Mouse (Mus musculus): ENCODE measurements at regions not wholly inside any gene's neighbourhood (a gene's known extent, or its start where the extent isn't known, plus 50 kb on each side); places are given as distances from the start of the nearest gene placed in this dataset.

DNA sequence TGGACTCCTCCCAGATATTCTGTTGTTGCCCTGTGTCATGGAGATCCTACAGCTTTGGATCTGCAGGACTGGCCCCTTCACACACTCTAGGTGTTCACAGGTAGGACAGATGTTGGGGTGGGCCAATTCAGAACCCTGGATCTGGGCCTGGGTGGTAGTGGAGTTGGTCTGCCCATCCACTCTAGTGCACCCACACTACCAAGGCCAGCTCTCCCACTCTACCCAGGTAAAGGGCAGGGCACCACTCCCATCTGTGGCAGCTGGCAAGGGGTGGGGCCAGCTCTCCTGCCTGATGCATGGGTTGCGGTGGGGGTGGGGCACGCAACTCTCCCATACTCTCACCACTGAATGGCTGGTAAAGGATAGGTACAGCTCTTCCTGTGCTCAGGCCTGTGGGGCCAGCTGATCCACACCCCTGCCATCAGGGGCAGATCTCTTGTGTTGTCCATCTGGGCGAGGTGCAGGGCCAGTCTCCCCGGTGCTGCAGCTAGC, 76.5 kb downstream of the Gja1 start:
- Histone ChIP-seq H3K9me3 (ENCODE audit: control insufficient read depth, low read length) (no peaks in the 10 kb centered on the region), H3K4me1 (ENCODE audit: control insufficient read depth, insufficient read depth, low read length) (no peaks in the 10 kb centered on the region), H3K27ac (replicated peaks; ENCODE audit: low read depth, low read length) (no peak overlapping the region), H3K27me3 (ENCODE audit: control insufficient read depth, insufficient read depth, low read length) (no peaks in the 10 kb centered on the region), H3K4me2 (ENCODE audit: low read length) (no peak overlapping the region), H3K4me3 (replicated peaks; ENCODE audit: low read depth, low read length) (no peak overlapping the region), H3K36me3 (ENCODE audit: control insufficient read depth, insufficient read depth, low read length) (no peaks in the 10 kb centered on the region), H3K9ac (replicated peaks; ENCODE audit: low read length) (no peak overlapping the region)
- DNase-seq (no peak), ATAC-seq (ENCODE audit: low FRiP score, low TSS enrichment) (peak; percentile 43; the same call in 1 of the 2 replicates)
- WGBS, result 86% methylated on average over 4 of the region's 4 CpGs

DNA sequence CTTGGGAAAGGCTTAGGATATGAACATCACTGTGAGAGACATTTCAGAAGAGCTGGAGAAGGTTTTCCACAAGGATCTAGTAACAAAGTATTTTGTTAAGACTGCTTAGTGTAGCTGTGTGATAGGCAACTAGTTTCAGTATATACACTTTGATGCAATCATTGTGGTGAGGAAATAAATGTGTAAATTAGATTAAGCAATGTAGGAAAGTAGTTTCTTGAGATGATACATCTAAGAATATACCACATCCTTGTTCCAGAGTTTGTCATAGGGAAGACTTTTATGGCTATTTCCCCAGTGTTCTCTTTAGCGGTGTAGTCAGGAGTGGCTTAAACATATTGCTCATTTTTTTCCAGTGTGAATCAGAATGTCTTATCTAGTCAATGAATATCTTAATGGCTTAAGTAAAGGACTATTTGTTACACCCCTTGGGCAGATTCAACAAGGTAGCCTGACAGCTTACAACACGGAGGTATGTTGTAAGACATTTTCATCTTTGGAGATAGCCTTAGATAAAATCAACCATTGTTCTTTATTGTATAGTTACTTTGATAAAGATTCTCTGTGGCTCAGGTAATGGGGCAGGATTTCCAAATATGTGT, 78.8 kb downstream of the Gja1 start:
- Histone ChIP-seq H3K4me1 (ENCODE audit: control insufficient read depth, insufficient read depth, low read length) (no peaks in the 10 kb centered on the region), H3K9ac (replicated peaks; ENCODE audit: low read length) (no peak overlapping the region), H3K36me3 (ENCODE audit: control insufficient read depth, insufficient read depth, low read length) (no peaks in the 10 kb centered on the region), H3K9me3 (ENCODE audit: control insufficient read depth, low read length) (no peaks in the 10 kb centered on the region), H3K27me3 (ENCODE audit: control insufficient read depth, insufficient read depth, low read length) (no peaks in the 10 kb centered on the region), H3K4me2 (ENCODE audit: low read length) (no peak overlapping the region), H3K27ac (replicated peaks; ENCODE audit: low read depth, low read length) (no peak overlapping the region), H3K4me3 (replicated peaks; ENCODE audit: low read depth, low read length) (no peak overlapping the region)
- ATAC-seq (ENCODE audit: low FRiP score, low TSS enrichment), result no peak
- WGBS, result 90% methylated on average over 2 of the region's 2 CpGs
- DNase-seq, result no peak

DNA sequence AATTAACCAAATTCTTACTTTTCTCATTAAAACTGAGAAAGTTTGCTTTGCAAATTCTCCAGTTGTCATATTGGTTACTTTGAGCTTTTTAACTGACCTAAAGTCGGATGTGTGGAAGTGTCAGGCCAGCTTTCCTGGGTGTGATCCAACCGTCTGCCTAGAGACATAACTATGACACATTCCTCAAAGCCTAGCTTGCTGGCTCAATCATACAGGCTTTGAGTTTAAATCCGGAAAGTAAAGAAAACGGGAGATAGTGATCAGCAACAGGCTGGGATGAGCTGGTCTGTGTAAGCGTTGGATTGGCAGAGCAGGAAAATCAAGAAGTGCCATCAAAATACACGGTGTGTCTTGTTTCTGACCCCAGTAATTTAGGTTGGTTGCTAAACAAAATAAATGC, 91.4 kb downstream of the Gja1 start:
- H3K9ac ChIP-seq (replicated peaks; ENCODE audit: low read length), result no peak overlapping the region
- no peaks in the 10 kb centered on the region for H3K36me3 ChIP-seq (ENCODE audit: control insufficient read depth, insufficient read depth, low read length)
- no peak overlapping the region for H3K4me3 ChIP-seq (replicated peaks; ENCODE audit: low read depth, low read length)
- H3K27me3 ChIP-seq (ENCODE audit: control insufficient read depth, insufficient read depth, low read length), result no peaks in the 10 kb centered on the region
- no peaks in the 10 kb centered on the region for H3K4me1 ChIP-seq (ENCODE audit: control insufficient read depth, insufficient read depth, low read length)
- H3K27ac ChIP-seq (replicated peaks; ENCODE audit: low read depth, low read length), result no peak overlapping the region
- ATAC-seq (ENCODE audit: low FRiP score, low TSS enrichment) (no peak), DNase-seq (no peak)
- 65% methylated on average over 6 of the region's 6 CpGs for WGBS
- H3K9me3 ChIP-seq (ENCODE audit: control insufficient read depth, low read length), result no peaks in the 10 kb centered on the region
- H3K4me2 ChIP-seq (ENCODE audit: low read length), result no peak overlapping the region

DNA sequence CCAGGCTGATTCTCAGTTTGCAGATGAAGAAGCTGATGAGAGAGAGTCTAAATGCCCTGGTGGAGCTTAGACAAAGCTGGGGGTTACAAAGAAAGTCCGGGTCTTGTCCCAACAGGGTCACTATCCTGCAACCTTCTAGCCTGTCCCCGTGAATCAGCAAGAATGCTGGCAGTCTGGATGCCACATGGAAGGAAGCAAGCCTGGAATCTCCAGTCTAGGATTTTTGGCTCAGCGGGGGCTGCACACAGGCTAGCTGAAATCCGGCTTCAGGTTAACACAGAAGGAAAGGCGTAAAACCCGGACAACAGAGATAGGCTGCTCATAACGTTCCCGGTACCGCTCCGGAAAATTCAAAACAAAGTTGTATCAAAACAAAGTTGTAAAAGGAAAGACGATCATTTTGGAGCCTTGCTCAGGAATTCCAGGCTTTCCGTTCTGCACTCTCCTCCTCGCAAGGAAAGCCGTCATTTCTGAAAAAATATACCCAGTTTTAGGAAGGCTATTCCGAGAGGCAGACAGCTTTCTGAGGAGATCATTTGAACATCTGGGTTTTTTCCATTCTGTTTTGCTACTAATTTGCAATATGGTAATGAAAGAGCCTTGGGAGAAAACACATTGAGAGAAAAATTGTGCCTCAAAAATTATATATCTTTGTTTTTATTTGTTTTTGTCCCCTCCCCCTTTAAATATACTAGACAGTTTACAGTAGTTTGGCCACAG, 92.0 kb downstream of the Gja1 start:
- H3K27me3 ChIP-seq (ENCODE audit: control insufficient read depth, insufficient read depth, low read length), result no peaks in the 10 kb centered on the region
- no peaks in the 10 kb centered on the region for H3K36me3 ChIP-seq (ENCODE audit: control insufficient read depth, insufficient read depth, low read length)
- peak overlapping the region; percentile 29; the same call in 1 of the 2 replicates for H3K4me2 ChIP-seq (ENCODE audit: low read length)
- 55% methylated on average over 15 of the region's 15 CpGs for WGBS
- H3K27ac ChIP-seq (replicated peaks; ENCODE audit: low read depth, low read length), result no peak overlapping the region
- no peaks in the 10 kb centered on the region for H3K4me1 ChIP-seq (ENCODE audit: control insufficient read depth, insufficient read depth, low read length)
- DNase-seq, result peak; percentile 14
- no peak overlapping the region for H3K9ac ChIP-seq (replicated peaks; ENCODE audit: low read length)
- no peak for ATAC-seq (ENCODE audit: low FRiP score, low TSS enrichment)
- no peak overlapping the region for H3K4me3 ChIP-seq (replicated peaks; ENCODE audit: low read depth, low read length)
- no peaks in the 10 kb centered on the region for H3K9me3 ChIP-seq (ENCODE audit: control insufficient read depth, low read length)

DNA sequence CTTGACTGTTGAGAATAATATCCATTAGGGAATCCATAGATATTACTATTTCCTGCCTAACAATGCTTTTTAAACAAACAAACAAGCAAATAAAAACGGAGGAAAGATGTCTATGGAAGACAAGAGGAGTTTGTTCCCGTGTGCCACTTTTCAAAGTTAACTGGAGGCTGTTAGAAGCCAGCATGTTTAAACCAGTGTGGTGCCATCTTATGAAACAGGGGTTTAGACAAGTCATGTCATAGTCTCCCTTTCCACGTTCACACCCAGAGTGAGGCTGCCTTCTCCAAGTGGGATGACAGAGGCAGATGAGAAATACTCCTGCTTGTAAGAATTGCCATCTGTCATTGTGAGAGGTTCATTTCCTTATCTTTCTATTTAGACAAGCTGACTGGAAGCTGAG, 92.8 kb downstream of the Gja1 start:
- H3K9ac ChIP-seq (replicated peaks; ENCODE audit: low read length), result no peak overlapping the region
- no peak for ATAC-seq (ENCODE audit: low FRiP score, low TSS enrichment)
- H3K36me3 ChIP-seq (ENCODE audit: control insufficient read depth, insufficient read depth, low read length), result no peaks in the 10 kb centered on the region
- H3K4me3 ChIP-seq (replicated peaks; ENCODE audit: low read depth, low read length), result no peak overlapping the region
- 84% methylated on average over 3 of the region's 3 CpGs for WGBS
- no peak overlapping the region for H3K27ac ChIP-seq (replicated peaks; ENCODE audit: low read depth, low read length)
- H3K4me1 ChIP-seq (ENCODE audit: control insufficient read depth, insufficient read depth, low read length), result no peaks in the 10 kb centered on the region
- H3K4me2 ChIP-seq (ENCODE audit: low read length), result no peak overlapping the region
- no peak for DNase-seq
- H3K9me3 ChIP-seq (ENCODE audit: control insufficient read depth, low read length), result no peaks in the 10 kb centered on the region
- no peaks in the 10 kb centered on the region for H3K27me3 ChIP-seq (ENCODE audit: control insufficient read depth, insufficient read depth, low read length)

DNA sequence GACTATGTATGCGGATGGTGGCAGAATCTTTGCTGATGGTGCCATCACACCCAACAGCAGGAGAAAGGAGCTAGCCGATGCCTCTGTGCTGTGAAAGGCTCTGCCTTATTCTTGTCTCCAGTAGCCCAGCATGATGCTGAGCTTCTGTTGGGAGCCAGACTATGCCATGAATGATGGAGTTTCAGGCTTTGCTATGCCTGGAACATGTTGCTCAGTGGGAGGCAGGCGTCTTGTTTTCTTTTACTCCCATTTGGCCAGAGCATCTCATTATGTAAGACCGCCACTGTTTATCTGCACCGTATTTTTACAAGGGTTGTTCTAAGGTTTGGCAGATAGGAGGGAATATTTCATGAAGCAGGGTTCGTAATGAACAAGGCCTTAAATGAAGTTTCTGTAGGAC, 97.8 kb downstream of the Gja1 start:
- ATAC-seq (ENCODE audit: low FRiP score, low TSS enrichment), result no peak
- Histone ChIP-seq H3K27ac (replicated peaks; ENCODE audit: low read depth, low read length) (no peak overlapping the region), H3K36me3 (ENCODE audit: control insufficient read depth, insufficient read depth, low read length) (no peaks in the 10 kb centered on the region), H3K4me3 (replicated peaks; ENCODE audit: low read depth, low read length) (no peak overlapping the region), H3K9ac (replicated peaks; ENCODE audit: low read length) (no peak overlapping the region), H3K27me3 (ENCODE audit: control insufficient read depth, insufficient read depth, low read length) (no peaks in the 10 kb centered on the region), H3K4me2 (ENCODE audit: low read length) (no peak overlapping the region), H3K9me3 (ENCODE audit: control insufficient read depth, low read length) (no peaks in the 10 kb centered on the region), H3K4me1 (ENCODE audit: control insufficient read depth, insufficient read depth, low read length) (no peaks in the 10 kb centered on the region)
- no peak for DNase-seq
- 71% methylated on average over 6 of the region's 6 CpGs for WGBS

DNA sequence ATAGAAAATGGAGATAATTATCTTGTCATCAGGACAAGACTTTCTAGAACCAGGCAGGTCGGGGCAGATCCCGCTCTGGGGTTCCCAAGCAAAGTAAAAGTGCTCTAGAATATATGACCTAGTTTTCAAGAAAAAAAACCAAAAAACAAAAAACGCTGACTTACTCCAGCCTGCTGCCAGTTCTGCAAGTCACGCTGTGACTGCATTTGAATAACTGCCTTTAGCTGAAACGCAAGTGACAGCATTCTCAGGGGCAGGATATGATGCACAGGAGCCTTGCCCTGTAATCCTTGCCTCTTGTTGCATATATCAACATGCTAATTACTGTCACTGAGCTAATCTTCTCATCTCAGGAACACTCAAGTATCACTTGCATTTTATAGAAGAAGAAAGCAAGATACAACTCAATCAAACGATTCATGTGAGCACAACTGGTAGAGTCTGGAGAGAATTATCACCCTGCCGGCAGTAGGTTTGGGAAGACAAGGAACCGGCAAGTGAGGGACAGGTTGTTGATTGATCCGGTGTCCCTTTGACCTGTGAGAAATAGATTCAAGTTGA, 105.1 kb downstream of the Gja1 start:
- Histone ChIP-seq H3K9ac (replicated peaks; ENCODE audit: low read length) (no peak overlapping the region), H3K4me2 (ENCODE audit: low read length) (no peak overlapping the region), H3K36me3 (ENCODE audit: control insufficient read depth, insufficient read depth, low read length) (no peaks in the 10 kb centered on the region), H3K9me3 (ENCODE audit: control insufficient read depth, low read length) (no peaks in the 10 kb centered on the region), H3K27me3 (ENCODE audit: control insufficient read depth, insufficient read depth, low read length) (no peaks in the 10 kb centered on the region), H3K27ac (replicated peaks; ENCODE audit: low read depth, low read length) (no peak overlapping the region), H3K4me1 (ENCODE audit: control insufficient read depth, insufficient read depth, low read length) (no peaks in the 10 kb centered on the region), H3K4me3 (replicated peaks; ENCODE audit: low read depth, low read length) (no peak overlapping the region)
- ATAC-seq (ENCODE audit: low FRiP score, low TSS enrichment) (no peak), DNase-seq (peak; percentile 12)
- 54% methylated on average over 9 of the region's 9 CpGs for WGBS

DNA sequence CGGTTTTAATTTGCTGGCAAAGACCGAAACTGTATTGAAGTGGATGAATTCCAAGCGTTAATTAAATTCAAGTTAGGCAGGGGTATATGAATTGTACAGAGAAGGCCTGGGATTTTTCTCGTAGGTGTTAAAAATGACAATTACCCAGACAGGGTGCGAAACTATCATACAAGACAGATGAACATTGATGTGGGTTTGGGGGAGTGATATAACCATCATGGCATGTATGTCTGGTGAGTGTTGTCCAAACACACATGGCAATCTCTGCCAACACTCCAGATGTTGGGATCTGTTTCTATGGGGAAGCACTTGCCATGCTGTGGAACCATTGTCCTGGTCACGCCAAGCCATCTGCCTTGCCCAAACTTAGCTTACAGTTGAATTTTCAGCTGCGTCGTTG, 107.8 kb downstream of the Gja1 start:
- Histone ChIP-seq H3K27me3 (ENCODE audit: control insufficient read depth, insufficient read depth, low read length) (no peaks in the 10 kb centered on the region), H3K4me2 (ENCODE audit: low read length) (no peak overlapping the region), H3K9ac (replicated peaks; ENCODE audit: low read length) (no peak overlapping the region), H3K4me3 (replicated peaks; ENCODE audit: low read depth, low read length) (no peak overlapping the region), H3K27ac (replicated peaks; ENCODE audit: low read depth, low read length) (no peak overlapping the region), H3K36me3 (ENCODE audit: control insufficient read depth, insufficient read depth, low read length) (no peaks in the 10 kb centered on the region), H3K9me3 (ENCODE audit: control insufficient read depth, low read length) (no peaks in the 10 kb centered on the region), H3K4me1 (ENCODE audit: control insufficient read depth, insufficient read depth, low read length) (no peaks in the 10 kb centered on the region)
- 93% methylated on average over 8 of the region's 8 CpGs for WGBS
- DNase-seq (no peak), ATAC-seq (ENCODE audit: low FRiP score, low TSS enrichment) (no peak)

DNA sequence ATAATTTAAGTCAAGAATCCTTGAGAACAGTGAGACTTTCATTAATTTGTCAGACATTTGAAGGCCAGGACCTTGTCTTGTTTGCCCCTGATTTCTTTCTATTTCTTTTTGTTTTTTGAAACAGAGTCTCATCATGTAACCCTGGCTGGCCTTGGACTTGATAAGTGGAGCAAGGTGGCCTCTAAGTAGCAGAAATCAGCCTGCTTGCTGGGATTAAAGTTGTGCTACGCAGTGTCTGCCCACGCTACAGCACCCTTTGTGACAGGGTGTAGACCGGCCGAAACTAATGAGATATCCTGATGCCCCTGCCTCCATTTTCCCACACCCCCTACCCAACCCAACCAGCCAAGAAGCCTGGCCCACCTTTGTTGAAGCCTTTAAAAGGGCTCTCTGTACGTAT, 108.6 kb downstream of the Gja1 start:
- WGBS, result 86% methylated on average over 5 of the region's 5 CpGs
- H3K9ac ChIP-seq (replicated peaks; ENCODE audit: low read length), result no peak overlapping the region
- H3K4me1 ChIP-seq (ENCODE audit: control insufficient read depth, insufficient read depth, low read length), result no peaks in the 10 kb centered on the region
- no peak overlapping the region for H3K4me2 ChIP-seq (ENCODE audit: low read length)
- DNase-seq (no peak), ATAC-seq (ENCODE audit: low FRiP score, low TSS enrichment) (no peak)
- no peaks in the 10 kb centered on the region for H3K9me3 ChIP-seq (ENCODE audit: control insufficient read depth, low read length)
- no peaks in the 10 kb centered on the region for H3K27me3 ChIP-seq (ENCODE audit: control insufficient read depth, insufficient read depth, low read length)
- no peak overlapping the region for H3K27ac ChIP-seq (replicated peaks; ENCODE audit: low read depth, low read length)
- H3K36me3 ChIP-seq (ENCODE audit: control insufficient read depth, insufficient read depth, low read length), result no peaks in the 10 kb centered on the region
- no peak overlapping the region for H3K4me3 ChIP-seq (replicated peaks; ENCODE audit: low read depth, low read length)
